20 mouse cellular contexts compared by ENCODE assay signal in the genomic region with DNA sequence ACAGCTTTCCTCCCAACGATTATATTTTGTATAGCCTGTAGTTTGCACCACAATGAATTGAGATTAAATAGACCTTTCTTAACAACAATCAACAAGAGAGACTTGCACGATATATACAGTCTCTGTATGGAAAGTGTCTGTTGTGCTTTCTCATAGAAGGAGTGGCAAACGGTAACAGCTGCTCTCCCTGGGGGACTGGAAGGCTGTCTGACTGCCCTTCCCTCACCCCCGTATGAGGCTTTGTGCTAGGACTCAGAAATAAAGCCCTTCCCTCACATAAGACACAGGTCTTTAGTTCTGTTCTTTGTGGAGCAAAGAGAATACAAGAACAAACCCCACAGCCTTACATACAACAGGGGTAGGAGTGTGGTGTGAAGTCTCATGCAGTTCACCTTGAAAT. TPM values are rescaled to one million over a fixed set of nuclear protein-coding genes. Genes with fewer than 3 reads are reported as not detected.
DNase-seq lines count a peak whose midpoint lies in the region; ATAC-seq lines count a peak whose summit lies in the region.
"Had no signal": no experiment of that assay in that cellular context is flagged by ENCODE, and none has a peak within 500 bp of the region (broad histone marks: within the 10 kb centered on the region; RNA-seq: fewer than 3 reads in every experiment).

No protein-coding gene starts in this region.

- intact Hi-C loops in left cerebral cortex, postnatal 10 days (cut with DNase I): no loop called here

- H3K27me3 ChIP-seq in neural tube, embryonic 11.5 days (ENCODE audit: control insufficient read depth, insufficient read depth, low read length): no peaks in the 10 kb centered on the region
- H3K27me3 ChIP-seq in hindbrain, embryonic 10.5 days (ENCODE audit: insufficient read depth, poor library complexity, severe bottlenecking): no peaks in the 10 kb centered on the region
- no peaks in the 10 kb centered on the region for H3K27me3 ChIP-seq in midbrain, embryonic 13.5 days
- H3K27me3 ChIP-seq: embryonic facial prominence, embryonic 13.5 days had no signal

- H3K4me3 ChIP-seq in neural tube, embryonic 11.5 days (ENCODE audit: low read depth, low read length): no peak overlapping the region
- no peak overlapping the region for H3K4me3 ChIP-seq in hindbrain, embryonic 10.5 days
- peak overlapping the region; percentile 24; the same call in 1 of the 2 replicates for H3K4me3 ChIP-seq in midbrain, embryonic 13.5 days (replicated peaks)
- H3K4me3 ChIP-seq: embryonic facial prominence, embryonic 13.5 days; myocyte had no signal

- ATAC-seq in neural tube, embryonic 11.5 days (ENCODE audit: insufficient read depth, low FRiP score, low TSS enrichment): no peak
- ATAC-seq in midbrain, embryonic 13.5 days: peak; percentile 47

- WGBS in neural tube, embryonic 11.5 days: 29% methylated on average over 4 of the region's 4 CpGs
- 29% methylated on average over 4 of the region's 4 CpGs for WGBS in hindbrain, embryonic 10.5 days
- WGBS in midbrain, embryonic 13.5 days: 9% methylated on average over 4 of the region's 4 CpGs

- peak overlapping the region; percentile 88 for H3K27ac ChIP-seq in neural tube, embryonic 11.5 days (ENCODE audit: low read depth, low read length)
- peak overlapping the region; percentile 91 for H3K27ac ChIP-seq in hindbrain, embryonic 10.5 days
- H3K27ac ChIP-seq in midbrain, embryonic 13.5 days: peak overlapping the region; percentile 100
- H3K27ac ChIP-seq: embryonic facial prominence, embryonic 13.5 days; liver, embryonic 14.5 days had no signal

- no peak overlapping the region for H3K9ac ChIP-seq in neural tube, embryonic 11.5 days (ENCODE audit: low read length)
- peak overlapping the region; percentile 61 for H3K9ac ChIP-seq in midbrain, embryonic 13.5 days (replicated peaks)
- H3K9ac ChIP-seq: embryonic facial prominence, embryonic 13.5 days; liver, embryonic 14.5 days had no signal

- H3K4me2 ChIP-seq in neural tube, embryonic 11.5 days (ENCODE audit: low read depth): no peak overlapping the region
- H3K4me2 ChIP-seq in midbrain, embryonic 13.5 days (replicated peaks): peak overlapping the region; percentile 51
- H3K4me2 ChIP-seq: embryonic facial prominence, embryonic 13.5 days had no signal

- peaks cover 28% of the 10 kb centered on the region for H3K4me1 ChIP-seq in neural tube, embryonic 11.5 days (ENCODE audit: control insufficient read depth, insufficient read depth, low read length)
- peaks cover 67% of the 10 kb centered on the region for H3K4me1 ChIP-seq in hindbrain, embryonic 10.5 days (replicated peaks)
- H3K4me1 ChIP-seq in midbrain, embryonic 13.5 days (replicated peaks): peaks cover 88% of the 10 kb centered on the region

- no peaks in the 10 kb centered on the region for H3K9me3 ChIP-seq in neural tube, embryonic 11.5 days (ENCODE audit: control insufficient read depth, low read length)
- H3K9me3 ChIP-seq in hindbrain, embryonic 10.5 days: no peaks in the 10 kb centered on the region
- no peaks in the 10 kb centered on the region for H3K9me3 ChIP-seq in midbrain, embryonic 13.5 days
- H3K9me3 ChIP-seq: embryonic facial prominence, embryonic 13.5 days had no signal

- H3K36me3 ChIP-seq in neural tube, embryonic 11.5 days (ENCODE audit: control insufficient read depth, insufficient read depth, low read length): no peaks in the 10 kb centered on the region
- H3K36me3 ChIP-seq in hindbrain, embryonic 10.5 days: no peaks in the 10 kb centered on the region
- H3K36me3 ChIP-seq in midbrain, embryonic 13.5 days: no peaks in the 10 kb centered on the region
- H3K36me3 ChIP-seq: embryonic facial prominence, embryonic 13.5 days had no signal

- DNase-seq in neural tube, embryonic 11.5 days (ENCODE audit: low spot score): peak; percentile 38
- no peak for DNase-seq in neural tube, embryonic 10.5 days (ENCODE audit: extremely low spot score, low spot score)
- DNase-seq in hindbrain, embryonic 10.5 days (ENCODE audit: low spot score): no peak
- peak; percentile 43 for DNase-seq in retina, postnatal 1 day
- no peak for DNase-seq in lung, postnatal 4 days
- no peak for DNase-seq in adrenal gland, postnatal 25 days
- DNase-seq in left cerebral cortex, postnatal 10 days (ENCODE audit: extremely low spot score in 1 of 2, low spot score in 2 of 2): no peak
- DNase-seq: cerebellum, adult 8-10 months; kidney, adult 18-20 months; kidney, postnatal 4 days; left cerebral cortex, postnatal 4 days; lung, postnatal 36 days; right cerebral cortex, adult 18-20 months had no signal

RNA-seq across cellular contexts. Expression of gene Add2, which starts 24.6 kb away (rescaled TPM):
- polyA plus RNA-seq in neural tube, embryonic 11.5 days (2014; fragmentation: Nextera tagmentation; extraction: Ambion mirVana): 65.8 and 67.0 TPM in 2 replicates
- polyA plus RNA-seq in hindbrain, embryonic 10.5 days (2016; fragmentation: Nextera tagmentation; extraction: Ambion mirVana): 43.6 and 84.1 TPM in 2 replicates
- polyA plus RNA-seq in midbrain, embryonic 13.5 days (2015; fragmentation: Nextera tagmentation; extraction: Ambion mirVana): 200 and 208 TPM in 2 replicates
- total RNA-seq in adrenal gland, postnatal 25 days (2021): 1.3 and 2.0 TPM in 2 replicates
- 100 to 1,000 TPM; 198 to 206 TPM for total RNA-seq in left cerebral cortex, postnatal 10 days (2021)

RNA-seq across cellular contexts. Expression of gene Figla, which starts 37.1 kb away (rescaled TPM):
- not detected in 2 replicates for polyA plus RNA-seq in neural tube, embryonic 11.5 days (2014; fragmentation: Nextera tagmentation; extraction: Ambion mirVana)
- polyA plus RNA-seq in hindbrain, embryonic 10.5 days (2016; fragmentation: Nextera tagmentation; extraction: Ambion mirVana): not detected in 2 replicates
- polyA plus RNA-seq in midbrain, embryonic 13.5 days (2015; fragmentation: Nextera tagmentation; extraction: Ambion mirVana): not detected in 2 replicates
- total RNA-seq in adrenal gland, postnatal 25 days (2021): not detected in 2 replicates
- total RNA-seq in left cerebral cortex, postnatal 10 days (2021): not detected
- total RNA-seq: left cerebral cortex, postnatal 4 days had no signal
- polyA plus RNA-seq: embryonic facial prominence, embryonic 13.5 days; frontal cortex, adult 2 months; gonadal fat pad, adult 2 months; heart, postnatal 0 days; liver, embryonic 14.5 days; myocyte had no signal

Comparison
In these comparisons a context has a peak if more than half of its experiments do, and no peak if none do; other contexts are left out.
1. DNase-seq: peak in neural tube, embryonic 11.5 days (single experiment) and retina, postnatal 1 day (single experiment); none in neural tube, embryonic 10.5 days (single experiment), hindbrain, embryonic 10.5 days (single experiment), lung, postnatal 4 days (0 of 2), adrenal gland, postnatal 25 days (single experiment) and left cerebral cortex, postnatal 10 days (0 of 2).
2. Peak in every context shown above with its lines, with median percentiles within 50 percentile points of each other: H3K27ac ChIP-seq.